Comparison of ENCODE assay signal across 14 mouse cellular contexts in the genomic region with DNA sequence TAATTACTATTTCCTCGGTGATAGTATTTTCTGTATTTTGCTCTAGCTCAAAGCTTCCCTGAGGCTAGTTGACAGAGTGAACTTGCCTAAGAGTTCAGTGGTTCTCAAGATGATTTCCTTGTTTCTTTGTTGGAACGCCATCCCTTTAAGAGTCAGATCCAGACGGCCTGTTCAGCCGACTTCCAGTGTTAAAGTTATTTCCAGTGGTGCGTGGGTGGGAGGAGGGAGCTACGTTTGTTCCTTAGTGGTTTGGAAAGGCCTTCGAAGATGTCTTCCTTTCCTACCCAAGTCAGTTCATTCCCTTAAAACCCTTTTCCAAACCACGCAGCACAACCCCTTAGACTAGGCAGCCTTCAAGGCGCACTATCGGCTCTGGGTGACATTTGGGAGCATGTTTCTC. TPM values are rescaled to one million over a fixed set of nuclear protein-coding genes. Genes with fewer than 3 reads are reported as not detected.
DNase-seq lines count a peak whose midpoint lies in the region; ATAC-seq and TF ChIP-seq lines count a peak whose summit lies in the region.
"Had no signal": no experiment of that assay in that cellular context is flagged by ENCODE, and none has a peak within 500 bp of the region (broad histone marks: within the 10 kb centered on the region; RNA-seq: fewer than 3 reads in every experiment).

No protein-coding gene starts in this region.

- H3K36me3 ChIP-seq in kidney, adult 2 months (ENCODE audit: control insufficient read depth, insufficient read depth, low read length) = no peaks in the 10 kb centered on the region
- no peaks in the 10 kb centered on the region for H3K36me3 ChIP-seq in heart, embryonic 13.5 days
- H3K36me3 ChIP-seq in limb, embryonic 10.5 days = no peaks in the 10 kb centered on the region
- H3K36me3 ChIP-seq: forebrain, embryonic 15.5 days had no signal

- H3K27ac ChIP-seq in kidney, adult 2 months (ENCODE audit: insufficient read depth, low read depth, low read length) = no peak overlapping the region; the same call in 1 of the 2 replicates
- peak overlapping the region; percentile 39; the same call in 1 of the 2 replicates for H3K27ac ChIP-seq in heart, embryonic 13.5 days (replicated peaks)
- H3K27ac ChIP-seq in limb, embryonic 10.5 days = 0 out of 2 replicates have a peak overlapping the region, but pooled peaks have one; percentile 5
- H3K27ac ChIP-seq: forebrain, embryonic 15.5 days; hindbrain, postnatal 0 days had no signal

- H3K9ac ChIP-seq in heart, embryonic 13.5 days = peak overlapping the region; percentile 1; the same call in 1 of the 2 replicates
- H3K9ac ChIP-seq: forebrain, embryonic 15.5 days had no signal

- TF ChIP-seq CTCF in kidney, adult 2 months (conservative IDR thresholded peaks at IDR 0.05; ENCODE audit: insufficient read depth, insufficient read length, low read depth, low read length) = no peak

- 0 out of 2 replicates have a peak, but pooled peaks cover 8% of the 10 kb centered on the region for H3K4me1 ChIP-seq in kidney, adult 2 months (ENCODE audit: control insufficient read depth, insufficient read depth, low read length)
- H3K4me1 ChIP-seq in heart, embryonic 13.5 days = peaks cover 68% of the 10 kb centered on the region
- H3K4me1 ChIP-seq in limb, embryonic 10.5 days = peaks cover 60% of the 10 kb centered on the region

- H3K9me3 ChIP-seq in heart, embryonic 13.5 days = no peaks in the 10 kb centered on the region
- H3K9me3 ChIP-seq in limb, embryonic 10.5 days (replicated peaks) = no peaks in the 10 kb centered on the region
- H3K9me3 ChIP-seq: forebrain, embryonic 15.5 days had no signal

- H3K4me3 ChIP-seq in kidney, adult 2 months (ENCODE audit: insufficient read depth, low read depth, low read length) = no peak overlapping the region
- no peak overlapping the region for H3K4me3 ChIP-seq in heart, embryonic 13.5 days
- no peak overlapping the region for H3K4me3 ChIP-seq in limb, embryonic 10.5 days
- H3K4me3 ChIP-seq: forebrain, embryonic 15.5 days had no signal

- H3K4me2 ChIP-seq in heart, embryonic 13.5 days = no peak overlapping the region
- H3K4me2 ChIP-seq: forebrain, embryonic 15.5 days; liver, embryonic 11.5 days had no signal

- DNase-seq in kidney, adult 2 months = peak; percentile 49
- no peak for DNase-seq in kidney, adult 18-20 months
- peak; percentile 17 for DNase-seq in fibroblast of lung, adult 2 months (ENCODE audit: low read depth)
- DNase-seq in limb, embryonic 10.5 days (ENCODE audit: low spot score) = no peak
- no peak for DNase-seq in thymus, adult 18-20 months
- no peak for DNase-seq in right cerebral cortex, postnatal 25 days
- DNase-seq in urinary bladder, adult 2 months (ENCODE audit: low spot score) = no peak
- DNase-seq: adrenal gland, adult 2 months had no signal

- TF ChIP-seq POLR2A in kidney, adult 2 months (IDR thresholded peaks at IDR 0.05; ENCODE audit: low read depth, low read length) = no peak

- WGBS in kidney, adult 2 months = 53% methylated on average over 10 of the region's 10 CpGs
- WGBS in heart, embryonic 13.5 days = 55% methylated on average over 10 of the region's 10 CpGs
- 77% methylated on average over 10 of the region's 10 CpGs for WGBS in limb, embryonic 10.5 days

- no peak for ATAC-seq in heart, embryonic 13.5 days (ENCODE audit: extremely low read depth, insufficient number of reproducible peaks, low FRiP score, low TSS enrichment)
- ATAC-seq: CD4-positive, CD25-positive, alpha-beta regulatory T cell, adult 4 months; forebrain, embryonic 15.5 days; hindbrain, postnatal 0 days; Patski had no signal

- H3K27me3 ChIP-seq in kidney, adult 2 months (replicated peaks; ENCODE audit: control insufficient read depth, insufficient read depth, low read length) = no peaks in the 10 kb centered on the region
- H3K27me3 ChIP-seq in heart, embryonic 13.5 days (replicated peaks) = no peaks in the 10 kb centered on the region
- H3K27me3 ChIP-seq in limb, embryonic 10.5 days (ENCODE audit: low read depth, poor library complexity, severe bottlenecking) = no peaks in the 10 kb centered on the region
- H3K27me3 ChIP-seq: forebrain, embryonic 15.5 days; Patski had no signal

RNA-seq across cellular contexts. Expression of a gene that starts 58.9 kb away (rescaled TPM):
- 2.3 and 2.9 TPM in 2 replicates for polyA plus RNA-seq in kidney, adult 2 months (2012; rRNA removed)
- polyA plus RNA-seq in heart, embryonic 13.5 days (2015; fragmentation: Nextera tagmentation; extraction: Ambion mirVana) = 8.5 and 9.3 TPM in 2 replicates
- 6.9 and 7.8 TPM in 2 replicates for polyA plus RNA-seq in limb, embryonic 10.5 days (2016; fragmentation: Nextera tagmentation; extraction: Ambion mirVana)
- polyA plus RNA-seq in urinary bladder, adult 2 months (2012; rRNA removed) = 4.2 and 4.6 TPM in 2 replicates

Comparison
In these comparisons a context has a peak if more than half of its experiments do, and no peak if none do; other contexts are left out.
1. DNase-seq: peak in kidney, adult 2 months (single experiment) and fibroblast of lung, adult 2 months (single experiment); none in kidney, adult 18-20 months (single experiment), limb, embryonic 10.5 days (single experiment), thymus, adult 18-20 months (0 of 2), right cerebral cortex, postnatal 25 days (single experiment) and urinary bladder, adult 2 months (single experiment).